Comparison of ENCODE assay signal across 9 mouse cellular contexts in genomic region chr4:43577237-43577881, GRCm38 (mm10). TPM values are rescaled to one million over a fixed set of nuclear protein-coding genes. Genes with fewer than 3 reads are reported as not detected.
DNase-seq lines count a peak whose midpoint lies in the region; ATAC-seq lines count a peak whose summit lies in the region.
"Had no signal": no experiment of that assay in that cellular context is flagged by ENCODE, and none has a peak within 500 bp of the region (broad histone marks: within the 10 kb centered on the region; RNA-seq: fewer than 3 reads in every experiment).

No protein-coding gene starts in this region.

- H3K27me3 ChIP-seq in kidney, embryonic 14.5 days (ENCODE audit: control insufficient read depth, insufficient read depth, low read length), result no peaks in the 10 kb centered on the region
- H3K27me3 ChIP-seq in hindbrain, embryonic 13.5 days, result no peaks in the 10 kb centered on the region
- no peaks in the 10 kb centered on the region for H3K27me3 ChIP-seq in midbrain, embryonic 13.5 days

- no peaks in the 10 kb centered on the region for H3K9me3 ChIP-seq in kidney, embryonic 14.5 days (ENCODE audit: control insufficient read depth, low read length)
- H3K9me3 ChIP-seq in hindbrain, embryonic 13.5 days, result no peaks in the 10 kb centered on the region
- no peaks in the 10 kb centered on the region for H3K9me3 ChIP-seq in midbrain, embryonic 13.5 days

- peak overlapping the region; percentile 76; the same call in 1 of the 2 replicates for H3K9ac ChIP-seq in kidney, embryonic 14.5 days (ENCODE audit: low read depth, low read length)
- peak overlapping the region; percentile 92 for H3K9ac ChIP-seq in hindbrain, embryonic 13.5 days
- H3K9ac ChIP-seq in midbrain, embryonic 13.5 days (replicated peaks), result peak overlapping the region; percentile 91

- H3K4me3 ChIP-seq in kidney, embryonic 14.5 days (ENCODE audit: low read length), result peak overlapping the region; percentile 82
- H3K4me3 ChIP-seq in hindbrain, embryonic 13.5 days, result peak overlapping the region; percentile 89
- H3K4me3 ChIP-seq in midbrain, embryonic 13.5 days (replicated peaks), result peak overlapping the region; percentile 93

- H3K4me1 ChIP-seq in kidney, embryonic 14.5 days (ENCODE audit: control insufficient read depth, insufficient read depth, low read length), result peaks cover 23% of the 10 kb centered on the region
- peaks cover 49% of the 10 kb centered on the region for H3K4me1 ChIP-seq in hindbrain, embryonic 13.5 days (replicated peaks)
- peaks cover 54% of the 10 kb centered on the region for H3K4me1 ChIP-seq in midbrain, embryonic 13.5 days (replicated peaks)

- no peak for DNase-seq in kidney, postnatal 25 days
- DNase-seq in brain, adult 2 months (ENCODE audit: low read depth, low spot score), result peak; percentile 79
- DNase-seq in embryo, embryonic 9.5 days (ENCODE audit: extremely low spot score), result no peak
- DNase-seq in adipocyte (ENCODE audit: low spot score), result no peak
- no peak for DNase-seq in left cerebral cortex, adult 11 months (ENCODE audit: low spot score)
- DNase-seq: thymus, postnatal 36 days had no signal

- H3K27ac ChIP-seq in kidney, embryonic 14.5 days (ENCODE audit: low read depth, low read length), result no peak overlapping the region
- no peak overlapping the region for H3K27ac ChIP-seq in hindbrain, embryonic 13.5 days
- no peak overlapping the region for H3K27ac ChIP-seq in midbrain, embryonic 13.5 days

- no peak for ATAC-seq in kidney, embryonic 14.5 days (ENCODE audit: low FRiP score, low TSS enrichment)
- no peak for ATAC-seq in hindbrain, embryonic 13.5 days (ENCODE audit: low FRiP score)
- no peak for ATAC-seq in midbrain, embryonic 13.5 days

- WGBS in kidney, embryonic 14.5 days, result 45% methylated on average over 8 of the region's 8 CpGs
- 57% methylated on average over 8 of the region's 8 CpGs for WGBS in hindbrain, embryonic 13.5 days
- WGBS in midbrain, embryonic 13.5 days, result 61% methylated on average over 8 of the region's 8 CpGs

- H3K4me2 ChIP-seq in kidney, embryonic 14.5 days (replicated peaks; ENCODE audit: low read depth, low read length), result peak overlapping the region; percentile 77
- H3K4me2 ChIP-seq in hindbrain, embryonic 13.5 days, result peak overlapping the region; percentile 99
- peak overlapping the region; percentile 84 for H3K4me2 ChIP-seq in midbrain, embryonic 13.5 days (replicated peaks)

- H3K36me3 ChIP-seq in kidney, embryonic 14.5 days (ENCODE audit: control insufficient read depth, insufficient read depth, low read length), result peaks cover 34% of the 10 kb centered on the region
- peaks cover 43% of the 10 kb centered on the region for H3K36me3 ChIP-seq in hindbrain, embryonic 13.5 days
- peaks cover 44% of the 10 kb centered on the region for H3K36me3 ChIP-seq in midbrain, embryonic 13.5 days

RNA-seq across cellular contexts. Expression of gene Rgp1, which starts 1.2 kb away (rescaled TPM):
- polyA plus RNA-seq in kidney, embryonic 14.5 days (2014; fragmentation: Nextera tagmentation; extraction: Ambion mirVana), result 27.9 and 34.4 TPM in 2 replicates
- polyA plus RNA-seq in hindbrain, embryonic 13.5 days (2015; fragmentation: Nextera tagmentation; extraction: Ambion mirVana), result 29.0 and 31.5 TPM in 2 replicates
- 24.5 and 26.1 TPM in 2 replicates for polyA plus RNA-seq in midbrain, embryonic 13.5 days (2015; fragmentation: Nextera tagmentation; extraction: Ambion mirVana)

RNA-seq across cellular contexts. Expression of gene Gba2, which starts 1.3 kb away (rescaled TPM):
- polyA plus RNA-seq in kidney, embryonic 14.5 days (2014; fragmentation: Nextera tagmentation; extraction: Ambion mirVana), result 13.1 and 17.9 TPM in 2 replicates
- polyA plus RNA-seq in hindbrain, embryonic 13.5 days (2015; fragmentation: Nextera tagmentation; extraction: Ambion mirVana), result 53.6 and 53.8 TPM in 2 replicates
- 53.8 and 58.4 TPM in 2 replicates for polyA plus RNA-seq in midbrain, embryonic 13.5 days (2015; fragmentation: Nextera tagmentation; extraction: Ambion mirVana)

RNA-seq across cellular contexts. Expression of gene Msmp, which starts 6.9 kb away (rescaled TPM):
- 0.63 and 1.0 TPM in 2 replicates for polyA plus RNA-seq in kidney, embryonic 14.5 days (2014; fragmentation: Nextera tagmentation; extraction: Ambion mirVana)
- 2.6 TPM in 1 of 2 replicates, not detected in the other for polyA plus RNA-seq in hindbrain, embryonic 13.5 days (2015; fragmentation: Nextera tagmentation; extraction: Ambion mirVana)
- 0.77 and 2.1 TPM in 2 replicates for polyA plus RNA-seq in midbrain, embryonic 13.5 days (2015; fragmentation: Nextera tagmentation; extraction: Ambion mirVana)

RNA-seq across cellular contexts. Expression of gene Tln1, which starts 14.9 kb away (rescaled TPM):
- polyA plus RNA-seq in kidney, embryonic 14.5 days (2014; fragmentation: Nextera tagmentation; extraction: Ambion mirVana), result 72.6 and 87.2 TPM in 2 replicates
- polyA plus RNA-seq in hindbrain, embryonic 13.5 days (2015; fragmentation: Nextera tagmentation; extraction: Ambion mirVana), result 64.5 and 66.2 TPM in 2 replicates
- 59.8 and 67.0 TPM in 2 replicates for polyA plus RNA-seq in midbrain, embryonic 13.5 days (2015; fragmentation: Nextera tagmentation; extraction: Ambion mirVana)

RNA-seq across cellular contexts. Expression of gene Creb3, which starts 15.2 kb away (rescaled TPM):
- polyA plus RNA-seq in kidney, embryonic 14.5 days (2014; fragmentation: Nextera tagmentation; extraction: Ambion mirVana), result 50.2 and 55.7 TPM in 2 replicates
- 79.3 and 80.9 TPM in 2 replicates for polyA plus RNA-seq in hindbrain, embryonic 13.5 days (2015; fragmentation: Nextera tagmentation; extraction: Ambion mirVana)
- 72.6 and 80.4 TPM in 2 replicates for polyA plus RNA-seq in midbrain, embryonic 13.5 days (2015; fragmentation: Nextera tagmentation; extraction: Ambion mirVana)
